Mouse (Mus musculus) heart, postnatal 0 days (tissue): Measurements from ENCODE around the gene Clip4.

Experiments used
- CTCF ChIP-seq: IDR thresholded peaks from 2 replicates; pipeline ENCODE4 v1.5.1; 2016; ENCODE audit warnings: antibody characterized with exemption, control low read depth, low read depth
- EP300 ChIP-seq: IDR thresholded peaks from 2 replicates; pipeline ENCODE4 v1.6.1; 2016; ENCODE audit warnings: antibody characterized with exemption, low read depth

GRCm38 (mm10) chr17:71831960-71832359 lies 63.7 kb downstream of the Clip4 start:
- peak; percentile 20; the same call in 1 of the 2 replicates for TF ChIP-seq CTCF
- no peak for TF ChIP-seq EP300
